In the genomic region with DNA sequence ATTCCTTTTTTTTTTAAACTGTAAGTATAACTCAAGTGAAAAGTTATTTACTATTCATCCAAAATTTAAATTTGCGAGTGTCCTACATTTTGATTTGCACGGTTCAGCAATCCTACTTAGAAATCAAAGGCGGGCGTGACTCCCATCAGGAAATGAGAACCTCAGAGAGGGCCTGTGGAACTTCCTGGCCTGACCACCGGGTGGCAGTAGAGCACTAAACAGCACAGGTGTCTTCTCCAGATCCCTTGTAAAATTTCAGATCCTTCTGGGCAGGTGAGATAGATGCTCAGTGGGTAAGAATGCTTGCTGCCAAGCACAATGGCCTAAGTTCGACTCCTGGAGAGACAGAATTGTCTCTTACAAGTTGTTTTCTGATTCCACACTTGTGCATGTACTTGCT, we compare ENCODE assay signal across 9 mouse cellular contexts. TPM values are rescaled to one million over a fixed set of nuclear protein-coding genes. Genes with fewer than 3 reads are reported as not detected.
A peak's percentile ranks its signal among the peaks of the same experiment; 100 is the strongest.
DNase-seq lines count a peak whose midpoint lies in the region; ATAC-seq and TF ChIP-seq lines count a peak whose summit lies in the region.
"Had no signal": no experiment of that assay in that cellular context is flagged by ENCODE, and none has a peak within 500 bp of the region (broad histone marks: within the 10 kb centered on the region; RNA-seq: fewer than 3 reads in every experiment).

No protein-coding gene starts in this region.

- 9% methylated on average over 6 of the region's 6 CpGs for WGBS in lung, postnatal 0 days

- H3K4me1 ChIP-seq in G1E (ENCODE audit: insufficient read depth, low read depth, low read length): no peaks in the 10 kb centered on the region
- no peaks in the 10 kb centered on the region for H3K4me1 ChIP-seq in lung, postnatal 0 days (ENCODE audit: insufficient read depth, low read depth, low read length)

- ATAC-seq in G1E (ENCODE audit: extremely low read depth, insufficient number of reproducible peaks, low FRiP score, poor library complexity, severe bottlenecking): 0 out of 2 replicates have a peak, but pooled peaks have one; percentile 28
- 0 out of 2 replicates have a peak, but pooled peaks have one; percentile 23 for ATAC-seq in lung, postnatal 0 days

- TF ChIP-seq CTCF in G1E (IDR thresholded peaks at IDR 0.05; ENCODE audit: low read depth, low read length): peak; percentile 76
- TF ChIP-seq CTCF in brain, embryonic 14.5 days (IDR thresholded peaks at IDR 0.05; ENCODE audit: borderline replicate concordance, extremely low read depth, insufficient read depth, insufficient read length): peak; percentile 90
- peak; percentile 91 for TF ChIP-seq CTCF in lung, postnatal 0 days (IDR thresholded peaks at IDR 0.05)

- no peak overlapping the region for H3K9ac ChIP-seq in lung, postnatal 0 days (replicated peaks; ENCODE audit: low read depth)
- H3K9ac ChIP-seq: limb, embryonic 15.5 days had no signal

- TF ChIP-seq POLR2A in brain, embryonic 14.5 days (IDR thresholded peaks at IDR 0.05; ENCODE audit: borderline replicate concordance, extremely low read depth, insufficient read depth, insufficient read length, poor library complexity, severe bottlenecking): no peak

- intact Hi-C loops in heart, postnatal 14 days (cut with DNase I): loop anchor here (1.0 to 2.0 kb wide), 3 partner anchors 29 to 127 kb away; no protein-coding TSS in a partner anchor

- no peaks in the 10 kb centered on the region for H3K9me3 ChIP-seq in G1E (replicated peaks)
- H3K9me3 ChIP-seq in lung, postnatal 0 days (ENCODE audit: low read length): no peaks in the 10 kb centered on the region
- H3K9me3 ChIP-seq: limb, embryonic 15.5 days had no signal

- no peak overlapping the region for H3K4me2 ChIP-seq in lung, postnatal 0 days (replicated peaks; ENCODE audit: low read depth, low read length)
- H3K4me2 ChIP-seq: limb, embryonic 15.5 days had no signal

- H3K27ac ChIP-seq in lung, postnatal 0 days (ENCODE audit: low read length): no peak overlapping the region
- H3K27ac ChIP-seq: limb, embryonic 15.5 days had no signal

- H3K27me3 ChIP-seq in G1E (ENCODE audit: insufficient read depth, low read length): peaks cover 45% of the 10 kb centered on the region
- no peaks in the 10 kb centered on the region for H3K27me3 ChIP-seq in lung, postnatal 0 days (replicated peaks; ENCODE audit: insufficient read depth, low read length)

- DNase-seq in G1E (ENCODE audit: low spot score): peak; percentile 38
- DNase-seq in brain, embryonic 14.5 days (ENCODE audit: low read depth): peak; percentile 82
- DNase-seq in fibroblast of lung, adult 2 months (ENCODE audit: low read depth): peak; percentile 73
- DNase-seq in heart, postnatal 14 days: peak; percentile 88 to 92
- DNase-seq in layer of hippocampus, adult 18-20 months (ENCODE audit: low spot score in 2 of 2): peak; percentile 66 to 90
- peak; percentile 88 for DNase-seq in lung, postnatal 0 days (ENCODE audit: low spot score)
- DNase-seq in retina, postnatal 7 days (ENCODE audit: low read depth, low spot score): peak; percentile 67
- peak; percentile 70 to 79 for DNase-seq in urinary bladder, adult 18-20 months (ENCODE audit: low spot score in 2 of 2)

- no peaks in the 10 kb centered on the region for H3K36me3 ChIP-seq in G1E (replicated peaks)
- H3K36me3 ChIP-seq in lung, postnatal 0 days (ENCODE audit: insufficient read depth, low read length): no peaks in the 10 kb centered on the region
- H3K36me3 ChIP-seq: limb, embryonic 15.5 days had no signal

- no peak overlapping the region for H3K4me3 ChIP-seq in G1E (ENCODE audit: low read depth, low read length)
- no peak overlapping the region for H3K4me3 ChIP-seq in lung, postnatal 0 days (ENCODE audit: low read depth, low read length)
- H3K4me3 ChIP-seq: limb, embryonic 15.5 days had no signal

- no peak for TF ChIP-seq EP300 in lung, postnatal 0 days (IDR thresholded peaks at IDR 0.05)

RNA-seq across cellular contexts. Expression of a gene that starts 15.3 kb away (rescaled TPM):
- total RNA-seq in G1E (2014; fragmentation: Nextera tagmentation): 36.4 and 41.9 TPM in 2 replicates
- total RNA-seq in G1E (2017): 22.2 and 24.4 TPM in 2 replicates
- 6.0 and 6.7 TPM in 2 replicates for polyA plus RNA-seq in G1E (2012)
- polyA plus RNA-seq in brain, embryonic 14.5 days (2012; rRNA removed): 5.4 and 6.2 TPM in 2 replicates
- total RNA-seq in heart, postnatal 14 days (2021): 10 to 100 TPM; 10.2 to 11.1 TPM
- 10 to 100 TPM; 18.7 to 20.4 TPM for total RNA-seq in layer of hippocampus, adult 18-20 months (2021)
- polyA plus RNA-seq in lung, postnatal 0 days (2015; fragmentation: Nextera tagmentation; extraction: Ambion mirVana): 13.1 and 14.9 TPM in 2 replicates

RNA-seq across cellular contexts. Expression of a gene that starts 26.9 kb away (rescaled TPM):
- 7.1 TPM in 1 of 2 replicates, not detected in the other for total RNA-seq in G1E (2014; fragmentation: Nextera tagmentation)
- total RNA-seq in G1E (2017): not detected in 2 replicates
- 0.04 and 0.05 TPM in 2 replicates for polyA plus RNA-seq in G1E (2012)
- polyA plus RNA-seq in brain, embryonic 14.5 days (2012; rRNA removed): 17.4 and 22.6 TPM in 2 replicates
- 10 to 100 TPM; 26.4 to 31.0 TPM for total RNA-seq in heart, postnatal 14 days (2021)
- total RNA-seq in layer of hippocampus, adult 18-20 months (2021): 10 to 100 TPM in 1 of 2 experiments, 1 to 10 TPM in 1; 9.4 to 11.7 TPM
- 36.2 and 36.5 TPM in 2 replicates for polyA plus RNA-seq in lung, postnatal 0 days (2015; fragmentation: Nextera tagmentation; extraction: Ambion mirVana)

RNA-seq across cellular contexts. Expression of a gene that starts 40.1 kb away (rescaled TPM):
- total RNA-seq in G1E (2014; fragmentation: Nextera tagmentation) (not detected in 2 replicates), G1E (2017) (0.76 TPM in 1 of 2 replicates, not detected in the other)
- polyA plus RNA-seq in G1E (2012): not detected in 2 replicates
- polyA plus RNA-seq in brain, embryonic 14.5 days (2012; rRNA removed): not detected in 2 replicates
- total RNA-seq in heart, postnatal 14 days (2021): not detected
- total RNA-seq in layer of hippocampus, adult 18-20 months (2021): not detected
- polyA plus RNA-seq in lung, postnatal 0 days (2015; fragmentation: Nextera tagmentation; extraction: Ambion mirVana): not detected in 2 replicates
- polyA plus RNA-seq: limb, embryonic 15.5 days had no signal

Comparison
In these comparisons a context has a peak if more than half of its experiments do, and no peak if none do; other contexts are left out.
1. DNase-seq: peak in every context shown above with its lines; median percentile 90 in heart, postnatal 14 days; 88 in lung, postnatal 0 days; 82 in brain, embryonic 14.5 days; 78 in layer of hippocampus, adult 18-20 months; 74 in urinary bladder, adult 18-20 months; 73 in fibroblast of lung, adult 2 months; 67 in retina, postnatal 7 days; 38 in G1E.